Mouse (Mus musculus): Measurements from ENCODE around the gene B020004J07Rik.
"Not testable (repeated sequence)": the region's sequence is repeated elsewhere in the genome, so short reads cannot be mapped to it uniquely, and the experiment has no call there.

Gene B020004J07Rik

DNA sequence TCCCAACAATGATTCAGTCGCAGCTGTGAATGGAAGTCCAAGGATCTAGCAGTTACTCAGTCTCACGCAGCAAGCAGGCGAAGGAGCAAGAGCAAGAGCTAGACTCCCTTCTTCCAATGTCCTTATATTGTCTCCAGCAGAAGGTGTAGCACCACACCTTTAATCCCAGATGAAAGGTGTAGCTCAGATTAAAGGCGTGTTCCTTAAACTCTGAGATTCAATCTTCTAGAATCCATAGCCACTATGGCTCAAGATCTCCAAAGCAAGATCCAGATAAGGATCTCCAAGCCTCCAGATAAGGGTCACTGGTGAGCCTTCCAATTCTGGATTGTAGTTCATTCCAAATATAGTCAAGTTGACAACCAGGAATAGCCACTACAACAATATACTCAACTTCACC lies at the start of gene B020004J07Rik:
TSS of gene B020004J07Rik (minus strand) at position 101 of the 400 bp plus-strand sequence.
- DNase-seq (ENCODE audit: low read depth in 1 of 2, low spot score in 2 of 2): not testable (repeated sequence)

DNA sequence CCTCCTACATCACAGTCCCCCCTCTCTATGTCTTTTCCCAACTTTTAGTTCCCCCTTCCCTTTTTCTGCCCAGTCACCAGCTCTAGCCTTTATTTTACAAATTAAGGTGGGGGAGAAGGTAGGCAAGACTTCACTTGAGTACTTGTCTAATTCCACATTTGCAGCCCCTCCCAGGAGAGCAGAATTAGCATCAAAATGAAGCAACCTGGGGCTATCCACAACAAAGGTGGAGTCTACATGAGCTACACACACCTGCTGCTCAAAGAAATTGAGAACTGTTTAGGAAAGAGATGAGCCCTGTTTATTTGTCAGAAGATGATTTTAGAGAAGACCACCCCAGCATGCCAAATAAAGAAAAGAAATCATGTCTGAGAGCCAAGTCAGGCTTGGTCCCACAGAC lies 45.6 kb upstream of the B020004J07Rik start:
- DNase-seq (ENCODE audit: low read depth in 1 of 2, low spot score in 2 of 2): no peak

DNA sequence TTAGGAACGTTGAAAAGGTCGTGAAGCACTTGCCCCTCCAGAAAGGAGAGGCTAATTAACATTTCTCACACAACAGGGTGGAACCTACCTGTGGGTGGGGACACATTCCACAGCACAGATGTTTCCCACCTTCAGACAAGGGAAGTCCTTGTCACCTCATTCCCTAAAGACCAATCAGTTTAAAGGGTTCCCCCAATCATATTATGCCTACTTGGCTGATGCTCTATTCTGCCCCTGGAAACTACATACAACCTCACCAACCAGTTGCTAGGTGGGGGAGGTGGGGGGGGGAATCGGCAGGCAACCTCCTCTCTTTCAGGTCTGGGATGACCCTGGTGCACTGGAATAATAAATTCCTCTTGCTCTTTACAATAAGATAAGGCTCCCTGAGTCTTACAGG lies 39.8 kb upstream of the B020004J07Rik start:
- no peak for DNase-seq (ENCODE audit: low read depth in 1 of 2, low spot score in 2 of 2)

DNA sequence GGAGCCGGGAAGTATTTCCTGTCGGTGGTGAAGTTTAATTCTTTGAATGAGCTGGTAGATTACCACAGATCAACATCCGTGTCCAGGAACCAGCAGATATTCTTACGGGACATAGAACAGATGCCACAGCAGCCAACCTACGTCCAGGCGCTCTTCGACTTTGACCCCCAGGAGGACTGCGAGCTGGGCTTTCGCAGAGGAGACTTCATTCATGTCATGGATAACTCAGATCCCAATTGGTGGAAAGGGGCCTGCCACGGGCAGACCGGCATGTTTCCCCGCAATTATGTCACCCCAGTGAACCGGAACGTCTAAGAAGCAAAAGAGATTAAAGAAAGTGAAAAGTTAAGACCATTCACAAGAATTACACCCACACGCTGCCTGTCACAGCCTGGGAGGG lies 31.9 kb upstream of the B020004J07Rik start:
- DNase-seq (ENCODE audit: low read depth in 1 of 2, low spot score in 2 of 2): not testable (repeated sequence)

DNA sequence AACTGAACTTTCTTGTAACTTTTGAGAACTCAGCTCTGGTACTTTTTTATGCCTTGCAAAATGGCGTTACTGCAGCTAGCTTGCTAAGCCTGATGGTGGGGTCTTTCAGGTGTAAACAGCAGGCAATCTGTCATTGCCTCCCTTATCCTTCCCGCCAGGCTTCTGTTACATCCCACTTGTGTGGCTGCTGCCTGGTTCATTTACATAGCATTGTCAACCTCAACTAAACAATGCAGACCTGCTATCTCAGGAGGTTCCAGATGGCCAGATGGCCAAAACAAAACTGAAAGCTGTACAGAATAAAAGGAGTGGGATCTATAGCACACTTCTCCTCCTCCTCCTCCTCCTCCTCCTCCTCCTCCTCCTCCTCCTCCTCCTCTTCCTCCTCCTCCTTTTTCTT lies 28.2 kb upstream of the B020004J07Rik start:
- DNase-seq (ENCODE audit: low read depth in 1 of 2, low spot score in 2 of 2): not testable (repeated sequence)

DNA sequence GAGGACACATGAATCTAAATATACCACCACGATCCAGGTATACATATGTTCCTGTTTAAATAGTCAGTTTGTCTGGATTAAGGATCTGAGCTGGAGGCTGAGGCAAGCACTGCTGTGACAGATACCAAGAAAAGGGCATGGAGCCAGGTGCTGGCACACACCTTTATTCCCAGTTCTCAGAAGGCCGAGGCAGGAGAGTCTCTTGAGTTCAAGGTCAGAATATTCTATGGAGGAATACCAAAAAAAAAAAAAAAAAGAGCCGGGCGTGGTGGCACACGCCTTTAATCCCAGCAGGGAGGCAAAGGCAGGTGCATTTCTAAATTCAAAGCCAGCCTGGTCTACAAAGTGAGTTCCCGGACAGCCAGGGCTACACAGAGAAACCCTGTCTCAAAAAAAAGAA lies 18.5 kb upstream of the B020004J07Rik start:
- DNase-seq (ENCODE audit: low read depth in 1 of 2, low spot score in 2 of 2): no peak

DNA sequence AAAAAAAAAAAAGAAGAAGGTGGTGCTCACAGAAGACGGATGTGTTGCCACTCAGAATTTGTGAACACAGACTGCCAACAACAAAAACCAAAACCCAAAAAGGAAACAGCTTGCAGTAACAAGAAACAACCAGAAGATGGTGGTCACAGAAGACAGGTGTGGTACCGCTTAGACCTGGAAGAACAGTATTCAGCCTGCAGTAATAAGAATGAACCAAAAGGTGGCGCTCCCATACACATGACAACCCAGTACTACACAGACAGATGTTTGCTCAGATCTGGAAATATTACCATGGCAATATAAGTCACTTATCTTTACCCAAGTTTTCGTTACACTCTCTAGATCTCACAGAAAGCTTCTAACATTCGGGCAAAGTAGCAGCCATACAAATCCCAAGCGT lies 17.1 kb upstream of the B020004J07Rik start:
- no peak for DNase-seq (ENCODE audit: low read depth in 1 of 2, low spot score in 2 of 2)

DNA sequence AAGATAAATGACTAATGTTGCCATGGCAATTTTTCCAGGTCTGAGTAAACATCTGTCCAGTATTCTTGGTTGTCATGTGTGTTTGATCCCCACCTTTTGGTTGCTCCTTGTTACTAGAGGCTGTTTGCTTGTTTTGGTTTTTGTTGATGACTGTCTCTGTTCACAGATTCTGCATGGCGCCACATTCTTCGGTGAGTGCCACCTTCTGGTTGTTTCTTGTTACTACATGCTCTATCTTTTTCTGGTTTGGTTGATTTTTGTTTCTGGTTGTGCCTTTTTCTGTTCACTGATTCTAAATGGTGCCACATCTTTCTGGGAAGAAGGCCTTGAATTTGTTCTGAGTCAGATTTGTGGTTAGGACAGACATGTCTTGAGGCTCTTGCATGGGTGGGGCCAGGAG lies 7.1 kb upstream of the B020004J07Rik start:
- no peak for DNase-seq (ENCODE audit: low read depth in 1 of 2, low spot score in 2 of 2)
